Mouse (Mus musculus): ENCODE results near the gene Cnnm3. TPM values are rescaled to one million over a fixed set of nuclear protein-coding genes. Genes with fewer than 3 reads are reported as not detected.
A peak's percentile ranks its signal among the peaks of the same experiment; 100 is the strongest.

Gene Cnnm3
- polyA plus RNA-seq, 1 experiment = 5.6 TPM

- TF ChIP-seq CTCF (IDR thresholded peaks at IDR 0.05; ENCODE audit: control insufficient read depth, insufficient read depth, insufficient replicate concordance, low read depth, low read length) (no peak), POLR2A (IDR thresholded peaks at IDR 0.05; ENCODE audit: control insufficient read depth, low read depth, low read length) (no peak)
- Histone ChIP-seq H3K4me1 (ENCODE audit: control insufficient read depth, insufficient read depth, low read length) (peaks cover 15% of the 10 kb centered on the region), H3K27me3 (ENCODE audit: control insufficient read depth, insufficient read depth, low read length) (no peaks in the 10 kb centered on the region), H3K36me3 (ENCODE audit: control insufficient read depth, insufficient read depth, low read length) (peaks cover 5% of the 10 kb centered on the region), H3K27ac (ENCODE audit: control insufficient read depth, insufficient read depth, low read depth, low read length) (no peak overlapping the region), H3K4me3 (ENCODE audit: control insufficient read depth, low read depth, low read length) (no peak overlapping the region)
Observed at GRCm38 (mm10) chr1:36549491-36549890, 37.8 kb downstream of the Cnnm3 start.

GRCm38 (mm10) chr1:36550075-36550863 is 38.6 kb downstream of the Cnnm3 start:
- Histone ChIP-seq H3K27me3 (ENCODE audit: control insufficient read depth, insufficient read depth, low read length) (no peaks in the 10 kb centered on the region), H3K4me1 (ENCODE audit: control insufficient read depth, insufficient read depth, low read length) (peaks cover 15% of the 10 kb centered on the region), H3K36me3 (ENCODE audit: control insufficient read depth, insufficient read depth, low read length) (peaks cover 5% of the 10 kb centered on the region), H3K27ac (ENCODE audit: control insufficient read depth, insufficient read depth, low read depth, low read length) (no peak overlapping the region), H3K4me3 (ENCODE audit: control insufficient read depth, low read depth, low read length) (no peak overlapping the region)
- TF ChIP-seq CTCF (IDR thresholded peaks at IDR 0.05; ENCODE audit: control insufficient read depth, insufficient read depth, insufficient replicate concordance, low read depth, low read length) (no peak; the same call in 1 of the 2 replicates), POLR2A (IDR thresholded peaks at IDR 0.05; ENCODE audit: control insufficient read depth, low read depth, low read length) (no peak)

- TF ChIP-seq POLR2A (IDR thresholded peaks at IDR 0.05; ENCODE audit: control insufficient read depth, low read depth, low read length) = no peak
- TF ChIP-seq CTCF (IDR thresholded peaks at IDR 0.05; ENCODE audit: control insufficient read depth, insufficient read depth, insufficient replicate concordance, low read depth, low read length) = no peak
- Histone ChIP-seq H3K27me3 (ENCODE audit: control insufficient read depth, insufficient read depth, low read length) (no peaks in the 10 kb centered on the region; the same call in 1 of the 2 replicates), H3K27ac (ENCODE audit: control insufficient read depth, insufficient read depth, low read depth, low read length) (no peak overlapping the region), H3K4me1 (ENCODE audit: control insufficient read depth, insufficient read depth, low read length) (peaks cover 23% of the 10 kb centered on the region), H3K36me3 (ENCODE audit: control insufficient read depth, insufficient read depth, low read length) (peaks cover 5% of the 10 kb centered on the region), H3K4me3 (ENCODE audit: control insufficient read depth, low read depth, low read length) (no peak overlapping the region)
Observed at GRCm38 (mm10) chr1:36551904-36552303, 40.2 kb downstream of the Cnnm3 start.

- no peak for TF ChIP-seq POLR2A (IDR thresholded peaks at IDR 0.05; ENCODE audit: control insufficient read depth, low read depth, low read length)
- no peak for TF ChIP-seq CTCF (IDR thresholded peaks at IDR 0.05; ENCODE audit: control insufficient read depth, insufficient read depth, insufficient replicate concordance, low read depth, low read length)
- Histone ChIP-seq H3K4me1 (ENCODE audit: control insufficient read depth, insufficient read depth, low read length) (peaks cover 24% of the 10 kb centered on the region), H3K4me3 (ENCODE audit: control insufficient read depth, low read depth, low read length) (no peak overlapping the region), H3K27ac (ENCODE audit: control insufficient read depth, insufficient read depth, low read depth, low read length) (no peak overlapping the region), H3K27me3 (ENCODE audit: control insufficient read depth, insufficient read depth, low read length) (no peaks in the 10 kb centered on the region; the same call in 1 of the 2 replicates), H3K36me3 (ENCODE audit: control insufficient read depth, insufficient read depth, low read length) (peaks cover 5% of the 10 kb centered on the region)
Observed at GRCm38 (mm10) chr1:36552506-36552905, 40.8 kb downstream of the Cnnm3 start.

GRCm38 (mm10) chr1:36554633-36555399 is 43.1 kb downstream of the Cnnm3 start:
- Histone ChIP-seq H3K4me3 (ENCODE audit: control insufficient read depth, low read depth, low read length) (no peak overlapping the region), H3K27me3 (ENCODE audit: control insufficient read depth, insufficient read depth, low read length) (no peaks in the 10 kb centered on the region; the same call in 1 of the 2 replicates), H3K27ac (ENCODE audit: control insufficient read depth, insufficient read depth, low read depth, low read length) (no peak overlapping the region), H3K36me3 (ENCODE audit: control insufficient read depth, insufficient read depth, low read length) (peaks cover 5% of the 10 kb centered on the region), H3K4me1 (ENCODE audit: control insufficient read depth, insufficient read depth, low read length) (peaks cover 38% of the 10 kb centered on the region)
- TF ChIP-seq POLR2A (IDR thresholded peaks at IDR 0.05; ENCODE audit: control insufficient read depth, low read depth, low read length) (no peak), CTCF (IDR thresholded peaks at IDR 0.05; ENCODE audit: control insufficient read depth, insufficient read depth, insufficient replicate concordance, low read depth, low read length) (no peak)

- Histone ChIP-seq H3K36me3 (ENCODE audit: control insufficient read depth, insufficient read depth, low read length) (peaks cover 4% of the 10 kb centered on the region), H3K27ac (ENCODE audit: control insufficient read depth, insufficient read depth, low read depth, low read length) (peak overlapping the region; percentile 79), H3K27me3 (ENCODE audit: control insufficient read depth, insufficient read depth, low read length) (no peaks in the 10 kb centered on the region; the same call in 1 of the 2 replicates), H3K4me1 (ENCODE audit: control insufficient read depth, insufficient read depth, low read length) (peaks cover 38% of the 10 kb centered on the region), H3K4me3 (ENCODE audit: control insufficient read depth, low read depth, low read length) (peak overlapping the region; percentile 89)
- no peak for TF ChIP-seq CTCF (IDR thresholded peaks at IDR 0.05; ENCODE audit: control insufficient read depth, insufficient read depth, insufficient replicate concordance, low read depth, low read length)
- TF ChIP-seq POLR2A (IDR thresholded peaks at IDR 0.05; ENCODE audit: control insufficient read depth, low read depth, low read length) = peak; percentile 22; the same call in 1 of the 2 replicates
Observed at GRCm38 (mm10) chr1:36555798-36556395, 44.2 kb downstream of the Cnnm3 start.

Measured in testis, adult 2 months (tissue).